ENCODE assay signal across 9 mouse cellular contexts in the genomic region with DNA sequence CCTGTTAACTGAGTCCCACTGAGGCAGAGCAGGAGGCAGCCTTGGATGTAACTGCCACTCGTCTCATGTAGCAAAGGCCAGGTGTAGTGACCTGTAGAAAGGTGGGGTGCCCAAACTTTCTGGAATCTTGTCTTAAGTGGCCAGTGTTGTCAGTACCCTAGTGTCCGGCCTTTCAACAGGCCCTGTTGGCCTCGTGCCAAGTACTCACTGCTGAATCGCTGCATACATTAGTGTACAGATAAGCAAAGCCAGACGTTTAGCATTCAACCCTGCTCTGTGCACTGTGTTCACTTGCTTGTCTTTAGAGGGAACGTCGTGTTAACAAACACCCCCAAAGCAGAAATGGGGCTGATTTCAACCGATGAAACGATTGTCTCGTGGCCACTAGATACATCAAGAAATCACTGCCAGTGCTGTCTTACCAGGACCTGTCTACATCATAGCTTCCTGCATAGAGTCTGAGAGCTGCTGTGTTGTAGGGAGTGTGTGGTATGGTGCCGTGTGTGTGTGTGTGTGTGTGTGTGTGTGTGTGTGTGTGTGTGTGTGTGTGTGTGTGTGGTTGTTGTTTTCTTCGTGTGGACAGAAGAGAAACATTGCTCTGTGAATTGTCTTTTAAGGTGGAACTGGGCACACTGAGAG. TPM values are rescaled to one million over a fixed set of nuclear protein-coding genes. Genes with fewer than 3 reads are reported as not detected.
DNase-seq lines count a peak whose midpoint lies in the region; ATAC-seq lines count a peak whose summit lies in the region.
"Had no signal": no experiment of that assay in that cellular context is flagged by ENCODE, and none has a peak within 500 bp of the region (broad histone marks: within the 10 kb centered on the region; RNA-seq: fewer than 3 reads in every experiment).

No protein-coding gene starts in this region.

- H3K27me3 ChIP-seq in heart, embryonic 16.5 days (ENCODE audit: control insufficient read depth, insufficient read depth, low read length) = 0 out of 2 replicates have a peak, but pooled peaks cover 2% of the 10 kb centered on the region
- H3K27me3 ChIP-seq in forebrain, embryonic 11.5 days (ENCODE audit: control insufficient read depth, insufficient read depth, low read length) = no peaks in the 10 kb centered on the region
- H3K27me3 ChIP-seq in midbrain, embryonic 11.5 days (ENCODE audit: control insufficient read depth, insufficient read depth, low read length) = no peaks in the 10 kb centered on the region

- H3K27ac ChIP-seq in heart, embryonic 16.5 days (ENCODE audit: low read length) = no peak overlapping the region
- no peak overlapping the region for H3K27ac ChIP-seq in forebrain, embryonic 11.5 days (ENCODE audit: low read depth, low read length)
- H3K27ac ChIP-seq in midbrain, embryonic 11.5 days (ENCODE audit: low read depth, low read length) = no peak overlapping the region

- no peak for DNase-seq in heart, adult 11 months
- peak; percentile 27 for DNase-seq in 416B (ENCODE audit: low read depth)
- no peak for DNase-seq in forebrain, embryonic 11.5 days (ENCODE audit: low spot score)
- DNase-seq in midbrain, embryonic 11.5 days (ENCODE audit: low spot score, missing footprints) = peak; percentile 92
- no peak for DNase-seq in ovary, postnatal 36 days (ENCODE audit: low spot score)
- DNase-seq in adrenal gland, postnatal 10 days = no peak
- DNase-seq in gastrocnemius, postnatal 25 days = no peak

- peak; percentile 75; the same call in 1 of the 2 replicates for ATAC-seq in heart, embryonic 16.5 days (replicated peaks; ENCODE audit: extremely low read depth, insufficient read depth, low FRiP score)
- ATAC-seq in forebrain, embryonic 11.5 days (replicated peaks; ENCODE audit: low FRiP score) = peak; percentile 73
- peak; percentile 76; the same call in 1 of the 2 replicates for ATAC-seq in midbrain, embryonic 11.5 days (ENCODE audit: low FRiP score)

- H3K4me3 ChIP-seq in heart, embryonic 16.5 days (ENCODE audit: low read length) = no peak overlapping the region
- no peak overlapping the region for H3K4me3 ChIP-seq in forebrain, embryonic 11.5 days (ENCODE audit: low read depth, low read length)
- H3K4me3 ChIP-seq in midbrain, embryonic 11.5 days (ENCODE audit: low read depth, low read length) = no peak overlapping the region
- H3K4me3 ChIP-seq: myocyte had no signal

- no peak overlapping the region for H3K9ac ChIP-seq in heart, embryonic 16.5 days (ENCODE audit: low read length)
- no peak overlapping the region for H3K9ac ChIP-seq in forebrain, embryonic 11.5 days (ENCODE audit: low read length)
- no peak overlapping the region for H3K9ac ChIP-seq in midbrain, embryonic 11.5 days (ENCODE audit: low read length)

- H3K36me3 ChIP-seq in heart, embryonic 16.5 days (ENCODE audit: control insufficient read depth, insufficient read depth) = no peaks in the 10 kb centered on the region
- H3K36me3 ChIP-seq in forebrain, embryonic 11.5 days (ENCODE audit: control insufficient read depth, insufficient read depth, low read length) = no peaks in the 10 kb centered on the region
- H3K36me3 ChIP-seq in midbrain, embryonic 11.5 days (ENCODE audit: control insufficient read depth, insufficient read depth, low read length) = no peaks in the 10 kb centered on the region

- WGBS in heart, embryonic 16.5 days = 9% methylated on average over 12 of the region's 12 CpGs
- 63% methylated on average over 12 of the region's 12 CpGs for WGBS in forebrain, embryonic 11.5 days
- 64% methylated on average over 12 of the region's 12 CpGs for WGBS in midbrain, embryonic 11.5 days

- no peaks in the 10 kb centered on the region for H3K9me3 ChIP-seq in heart, embryonic 16.5 days (replicated peaks; ENCODE audit: control insufficient read depth, low read length)
- H3K9me3 ChIP-seq in forebrain, embryonic 11.5 days (ENCODE audit: control insufficient read depth, low read length) = no peaks in the 10 kb centered on the region
- no peaks in the 10 kb centered on the region for H3K9me3 ChIP-seq in midbrain, embryonic 11.5 days (ENCODE audit: control insufficient read depth, low read length)

- H3K4me2 ChIP-seq in heart, embryonic 16.5 days (ENCODE audit: low read depth, low read length) = peak overlapping the region; percentile 14; the same call in 1 of the 2 replicates
- H3K4me2 ChIP-seq in forebrain, embryonic 11.5 days (ENCODE audit: low read depth, low read length, severe bottlenecking) = no peak overlapping the region
- no peak overlapping the region for H3K4me2 ChIP-seq in midbrain, embryonic 11.5 days

- peaks cover 11% of the 10 kb centered on the region for H3K4me1 ChIP-seq in heart, embryonic 16.5 days (ENCODE audit: control insufficient read depth, insufficient read depth, low read length)
- peaks cover 9% of the 10 kb centered on the region; the same call in 1 of the 2 replicates for H3K4me1 ChIP-seq in forebrain, embryonic 11.5 days (replicated peaks; ENCODE audit: control insufficient read depth, insufficient read depth, low read length)
- peaks cover 14% of the 10 kb centered on the region for H3K4me1 ChIP-seq in midbrain, embryonic 11.5 days (ENCODE audit: control insufficient read depth, insufficient read depth, low read length)

RNA-seq across cellular contexts. Expression of a gene that starts 24.0 kb away (rescaled TPM):
- 23.8 and 27.0 TPM in 2 replicates for polyA plus RNA-seq in heart, embryonic 16.5 days (2015; fragmentation: Nextera tagmentation; extraction: Ambion mirVana)
- 31.2 and 31.9 TPM in 2 replicates for polyA plus RNA-seq in forebrain, embryonic 11.5 days (2014; fragmentation: Nextera tagmentation; extraction: Ambion mirVana)
- polyA plus RNA-seq in midbrain, embryonic 11.5 days (2014; fragmentation: Nextera tagmentation; extraction: Ambion mirVana) = 28.4 and 29.4 TPM in 2 replicates
- total RNA-seq in adrenal gland, postnatal 10 days (2021) = 10 to 100 TPM; 26.3 to 60.8 TPM
- total RNA-seq in gastrocnemius, postnatal 25 days (2021) = 10 to 100 TPM; 10.5 to 13.2 TPM

Comparison
In these comparisons a context has a peak if more than half of its experiments do, and no peak if none do; other contexts are left out.
1. DNase-seq: peak in 416B (single experiment) and midbrain, embryonic 11.5 days (single experiment); none in heart, adult 11 months (single experiment), forebrain, embryonic 11.5 days (single experiment), ovary, postnatal 36 days (single experiment), adrenal gland, postnatal 10 days (single experiment) and gastrocnemius, postnatal 25 days (single experiment).
2. Peak in every context shown above with its lines, with median percentiles within 50 percentile points of each other: ATAC-seq.